ENCODE assay signal across 17 mouse cellular contexts in the genomic region with DNA sequence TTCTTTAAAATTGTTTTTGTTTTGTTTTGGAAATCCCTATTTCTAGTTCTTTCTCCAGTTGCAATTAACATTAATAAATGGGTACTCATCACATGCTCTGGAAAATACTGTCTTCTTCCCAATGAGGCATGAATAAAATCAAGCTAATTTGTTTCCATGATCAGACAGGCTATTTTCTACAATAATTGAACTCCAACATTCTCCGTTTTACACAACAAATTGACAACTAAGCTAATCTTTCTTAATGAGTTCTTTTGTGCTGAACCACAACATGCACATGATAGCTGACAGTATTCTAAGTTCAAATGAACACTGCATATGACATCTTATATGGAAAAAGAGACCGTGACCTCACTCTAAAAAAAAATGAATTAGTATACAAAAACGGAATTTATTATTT.
"Had no signal": no experiment of that assay in that cellular context is flagged by ENCODE, and none has a peak within 500 bp of the region (broad histone marks: within the 10 kb centered on the region; RNA-seq: fewer than 3 reads in every experiment).

No protein-coding gene starts in this region.

- ATAC-seq: liver, embryonic 12.5 days; liver, postnatal 0 days; lung, postnatal 0 days; midbrain, embryonic 13.5 days; midbrain, embryonic 15.5 days; midbrain, embryonic 16.5 days had no signal

- DNase-seq: left cerebral cortex, postnatal 4 days; liver; liver, embryonic 13.5 days; liver, postnatal 0 days; lung, adult 18-20 months; lung, adult 2 months; lung, embryonic 14.5 days; lung, postnatal 10 days; lung, postnatal 14 days; lung, postnatal 36 days; lung, postnatal 4 days; midbrain, embryonic 14.5 days had no signal
